Mouse (Mus musculus) stomach, postnatal 0 days (tissue): ENCODE data around the gene Nfib.

Experiments used
- CTCF ChIP-seq: IDR thresholded peaks from 2 replicates; pipeline ENCODE4 v1.5.1; 2016; ENCODE audit warnings: antibody characterized with exemption, low read depth, mild to moderate bottlenecking, moderate library complexity
- EP300 ChIP-seq: optimal IDR thresholded peaks from 2 replicates; pipeline ENCODE3; 2016; ENCODE audit warnings: antibody characterized with exemption

GRCm38 (mm10) chr4:82349006-82349405 lies 356.5 kb downstream of the Nfib start:
- TF ChIP-seq CTCF (no peak), EP300 (no peak)
